Mouse (Mus musculus) Patski (cell line): Measurements from ENCODE around the gene Cgref1. TPM values are rescaled to one million over a fixed set of nuclear protein-coding genes. Genes with fewer than 3 reads are reported as not detected.

Source experiments
- ATAC-seq: fragments of 100-300 bp; one replicate; pipeline ENCODE4 v1.8.0; 2021
- CTCF ChIA-PET: fragments of 350-600 bp; sonication (Branson Sonifier 250); formaldehyde crosslinking; loops from one replicate; lab custom pipeline; 2022; ENCODE audit warnings: inconsistent platforms; lab: Charles Lee
- POLR2A ChIA-PET: fragments of 350-600 bp; sonication (Branson Sonifier 250); formaldehyde crosslinking; loops from one replicate; lab custom pipeline; 2022; ENCODE audit warnings: antibody characterized with exemption, inconsistent platforms; lab: Charles Lee
- DNase-seq: peaks from one replicate; pipeline ENCODE4 v3.0.0-alpha.2; 2011; ENCODE audit warnings: low read depth, low spot score
- H3K27me3 ChIP-seq: fragments of 371-371 bp; one replicate; pipeline ENCODE4 v1.5.1; 2021
- CTCF ChIP-seq: fragments of 100-300 bp; IDR thresholded peaks from one replicate; pipeline ENCODE4 v1.5.1; 2021
- in situ Hi-C: fragments of 300-500 bp; cut with MboI; formaldehyde crosslinking; loops from 3 replicates; pipeline ENCODE4 v1.11.1; 2018; ENCODE audit warnings: low pct_unique_long_range_greater_than_20kb, mixed read lengths
- polyA plus RNA-seq: library from polyadenylated mRNA; unstranded; gene quantifications from one replicate; pipeline ENCODE4 v1.2.3, GENCODE M21; 2021

Gene Cgref1
- polyA plus RNA-seq, 1 experiment from 2014 or later = 0.23 TPM

GRCm38 (mm10) chr5:30961545-30962505 is 16.4 kb upstream of the Cgref1 start:
- ChIA-PET CTCF (interaction anchor here (0.9 to 1.8 kb wide), 3 partner anchors 21 to 42 kb away, joined by 3 to 7 read pairs (median 4); no protein-coding TSS in a partner anchor), POLR2A (interaction anchor here (2.9 kb wide), 1 partner anchor 13 kb away, joined by 28 read pairs; no protein-coding TSS in a partner anchor)
- in situ Hi-C loops = no loop called here

GRCm38 (mm10) chr5:30960814-30961213 is 15.4 kb upstream of the Cgref1 start:
- ChIA-PET POLR2A (interaction anchor here (1.1 to 2.9 kb wide), 2 partner anchors 12 to 40 kb away, joined by 3 to 28 read pairs; no protein-coding TSS in a partner anchor), CTCF (interaction anchor here (1.7 to 2.4 kb wide), 3 partner anchors 11 to 43 kb away, joined by 4 to 9 read pairs (median 7); no protein-coding TSS in a partner anchor)
- in situ Hi-C loops = no loop called here
- no peak for DNase-seq
- no peaks in the 10 kb centered on the region for H3K27me3 ChIP-seq
- no peak for ATAC-seq
- TF ChIP-seq CTCF = no peak

More at GRCm38 (mm10) chr5:30961545-30962505, 16.4 kb upstream of the Cgref1 start:
- H3K27me3 ChIP-seq = no peaks in the 10 kb centered on the region
- no peak for TF ChIP-seq CTCF
- ATAC-seq (no peak), DNase-seq (no peak)

GRCm38 (mm10) chr5:30959966-30960501 is 14.6 kb upstream of the Cgref1 start, which contains the start of gene Preb:
Preb (minus strand) TSS chr5:30960361.
- peak; percentile 87 for DNase-seq
- H3K27me3 ChIP-seq = no peaks in the 10 kb centered on the region
- no peak for TF ChIP-seq CTCF
- in situ Hi-C loops = no loop called here
- CTCF ChIA-PET = interaction anchor here (1.1 to 2.7 kb wide), 7 partner anchors 10 to 166 kb away, joined by 3 to 10 read pairs (median 6); partner anchors contain the start of gene Khk
- POLR2A ChIA-PET = interaction anchor here (1.0 to 2.9 kb wide), 10 partner anchors 11 to 88 kb away, joined by 3 to 28 read pairs (median 4); partner anchors contain the start of genes Atraid, Khk and Slc5a6
- peak; percentile 29 for ATAC-seq

- in situ Hi-C loops = no loop called here
- no peak for TF ChIP-seq CTCF
- no peak for DNase-seq
- ATAC-seq = no peak
- POLR2A ChIA-PET = interaction anchor here (0.7 to 2.9 kb wide), 10 partner anchors 10 to 89 kb away, joined by 3 to 28 read pairs (median 4); partner anchors contain the start of genes Atraid, Khk and Slc5a6
- H3K27me3 ChIP-seq = no peaks in the 10 kb centered on the region
- CTCF ChIA-PET = interaction anchor here (0.7 to 2.7 kb wide), 9 partner anchors 9 to 166 kb away, joined by 3 to 10 read pairs (median 4); partner anchors contain the start of gene Khk
Observed at GRCm38 (mm10) chr5:30959198-30959854, 13.9 kb upstream of the Cgref1 start.

- in situ Hi-C loops = no loop called here
- H3K27me3 ChIP-seq = no peaks in the 10 kb centered on the region
- POLR2A ChIA-PET = interaction anchor here (0.9 kb wide), 1 partner anchor 10 kb away, joined by 3 read pairs; no protein-coding TSS in a partner anchor
- ATAC-seq (no peak), DNase-seq (no peak)
- TF ChIP-seq CTCF = no peak
- CTCF ChIA-PET = interaction anchor here (2.7 kb wide), 1 partner anchor 37 kb away, joined by 10 read pairs; the partner anchor contains the start of gene Khk
Observed at GRCm38 (mm10) chr5:30957891-30958290, 12.5 kb upstream of the Cgref1 start.

GRCm38 (mm10) chr5:30955751-30956150 is 10.4 kb upstream of the Cgref1 start:
- no peaks in the 10 kb centered on the region for H3K27me3 ChIP-seq
- CTCF ChIA-PET = interaction anchor here (0.8 to 1.3 kb wide), 4 partner anchors 8 to 36 kb away, joined by 3 to 5 read pairs (median 4); no protein-coding TSS in a partner anchor
- in situ Hi-C loops = no loop called here
- TF ChIP-seq CTCF = no peak
- POLR2A ChIA-PET = interaction anchor here (1.2 to 1.5 kb wide), 2 partner anchors 11 to 34 kb away, joined by 4 read pairs; partner anchors contain the start of gene Khk
- no peak for DNase-seq
- ATAC-seq = no peak

GRCm38 (mm10) chr5:30954556-30954955 is 9.2 kb upstream of the Cgref1 start:
- CTCF ChIA-PET = interaction anchor here (1.3 kb wide), 2 partner anchors 9 to 16 kb away, joined by 4 to 5 read pairs; no protein-coding TSS in a partner anchor
- in situ Hi-C loops = no loop called here
- DNase-seq (no peak), ATAC-seq (no peak)
- H3K27me3 ChIP-seq = no peaks in the 10 kb centered on the region
- TF ChIP-seq CTCF = no peak
- POLR2A ChIA-PET = interaction anchor here (1.0 to 1.5 kb wide), 2 partner anchors 33 to 67 kb away, joined by 3 to 4 read pairs; partner anchors contain the start of genes Agbl5 and Khk

- CTCF ChIA-PET = interaction anchor here (2.1 kb wide), 1 partner anchor 24 kb away, joined by 6 read pairs; no protein-coding TSS in a partner anchor
- DNase-seq = no peak
- POLR2A ChIA-PET = interaction anchor here (1.0 kb wide), 1 partner anchor 66 kb away, joined by 3 read pairs; the partner anchor contains the start of gene Agbl5
- TF ChIP-seq CTCF = no peak
- in situ Hi-C loops = no loop called here
- ATAC-seq = no peak
- no peaks in the 10 kb centered on the region for H3K27me3 ChIP-seq
Observed at GRCm38 (mm10) chr5:30954065-30954464, 8.7 kb upstream of the Cgref1 start.

- DNase-seq = no peak
- in situ Hi-C loops = no loop called here
- no peak for ATAC-seq
- POLR2A ChIA-PET = interaction anchor here (1.3 kb wide), 1 partner anchor 12 kb away, joined by 4 read pairs; no protein-coding TSS in a partner anchor
- no peaks in the 10 kb centered on the region for H3K27me3 ChIP-seq
- CTCF ChIA-PET = interaction anchor here (1.3 to 2.1 kb wide), 2 partner anchors 11 to 23 kb away, joined by 4 to 6 read pairs; no protein-coding TSS in a partner anchor
- TF ChIP-seq CTCF = no peak
Observed at GRCm38 (mm10) chr5:30952551-30952950, 7.2 kb upstream of the Cgref1 start.
